Mouse (Mus musculus): ENCODE results near the gene Olfr465-ps1.
A peak's percentile ranks its signal among the peaks of the same experiment; 100 is the strongest.

Gene Olfr465-ps1

DNA sequence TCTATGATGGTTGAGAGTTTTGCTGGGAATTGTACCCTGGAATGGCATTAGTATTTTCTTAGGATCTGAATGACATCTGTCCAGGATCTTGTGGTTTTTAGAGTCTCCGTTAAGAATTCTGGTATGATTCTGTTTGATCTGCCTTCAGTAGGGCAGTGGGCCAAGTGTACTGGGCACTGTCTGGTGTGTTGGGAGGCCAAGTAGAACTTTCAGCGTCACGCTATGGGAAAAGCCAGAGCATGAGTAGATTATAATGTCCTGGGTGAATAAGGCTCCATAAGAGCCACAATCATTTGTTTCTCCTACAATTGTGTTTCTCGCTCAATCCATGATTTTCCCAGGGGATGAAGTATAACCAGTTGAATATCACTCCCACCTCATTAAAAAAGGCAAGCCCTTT, at the start of gene Olfr465-ps1:
Olfr465-ps1 (plus strand) TSS at position 301 of the 400 bp plus-strand sequence.
- no peak for DNase-seq (ENCODE audit: low read depth, low spot score)

DNA sequence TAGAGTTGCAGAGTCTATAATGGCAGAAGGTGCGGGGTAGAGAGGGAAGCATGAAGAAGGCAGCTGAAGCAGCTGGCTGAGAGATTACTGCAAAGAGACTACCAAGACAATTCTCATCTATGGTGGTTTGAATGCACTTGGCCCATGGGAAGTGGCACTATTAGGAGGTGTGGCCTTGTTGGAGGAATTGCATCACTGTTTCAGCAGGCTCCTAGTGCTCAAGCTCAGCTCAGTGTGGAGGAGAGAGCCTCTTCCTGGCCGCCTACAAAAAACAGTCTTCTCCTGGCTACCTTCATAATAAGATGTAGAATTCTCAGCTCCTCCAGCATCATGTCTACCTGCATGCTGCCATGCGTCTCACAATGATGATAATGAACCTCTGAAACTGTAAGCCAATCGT, 42.0 kb upstream of the Olfr465-ps1 start:
- DNase-seq (ENCODE audit: low read depth, low spot score): no peak

- DNase-seq (ENCODE audit: low read depth, low spot score): no peak
Observed at GRCm38 (mm10) chr13:65097018-65097417, 40.9 kb upstream of the Olfr465-ps1 start.

GRCm38 (mm10) chr13:65100678-65101077, 37.2 kb upstream of the Olfr465-ps1 start:
- no peak for DNase-seq (ENCODE audit: low read depth, low spot score)

- peak; percentile 2 for DNase-seq (ENCODE audit: low read depth, low spot score)
Observed at GRCm38 (mm10) chr13:65101232-65101631, 36.7 kb upstream of the Olfr465-ps1 start.

GRCm38 (mm10) chr13:65111961-65112360, 25.9 kb upstream of the Olfr465-ps1 start:
- DNase-seq (ENCODE audit: low read depth, low spot score): peak; percentile 12

- peak; percentile 99 for DNase-seq (ENCODE audit: low read depth, low spot score)
Observed at GRCm38 (mm10) chr13:65112459-65113110, 25.3 kb upstream of the Olfr465-ps1 start, which contains the start of gene Mfsd14b. Mfsd14b (minus strand) TSS chr13:65112975.

GRCm38 (mm10) chr13:65113239-65113638, 24.6 kb upstream of the Olfr465-ps1 start:
- DNase-seq (ENCODE audit: low read depth, low spot score): peak; percentile 9

DNA sequence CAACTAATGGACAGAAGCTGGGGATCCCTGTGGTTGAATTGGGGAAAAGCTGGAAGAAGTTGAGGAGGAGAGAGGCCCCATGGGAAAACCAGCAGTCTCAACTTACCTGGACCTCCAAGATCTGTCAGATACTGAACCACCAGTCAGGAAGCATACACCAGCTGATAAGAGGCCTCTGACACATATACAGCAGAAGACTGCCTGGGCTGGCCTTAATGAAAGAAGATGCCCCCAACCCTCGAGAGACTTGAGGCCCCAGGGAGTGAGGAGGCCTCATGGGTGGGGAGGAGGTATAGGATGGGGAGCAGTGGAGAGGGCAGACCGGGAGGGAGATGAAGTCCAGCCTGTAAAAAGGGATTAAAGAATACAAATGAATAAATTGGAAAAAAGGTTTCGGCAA, 16.9 kb upstream of the Olfr465-ps1 start:
- no peak for DNase-seq (ENCODE audit: low read depth, low spot score)

- no peak for DNase-seq (ENCODE audit: low read depth, low spot score)
Observed at GRCm38 (mm10) chr13:65122111-65122510, 15.8 kb upstream of the Olfr465-ps1 start.

DNA sequence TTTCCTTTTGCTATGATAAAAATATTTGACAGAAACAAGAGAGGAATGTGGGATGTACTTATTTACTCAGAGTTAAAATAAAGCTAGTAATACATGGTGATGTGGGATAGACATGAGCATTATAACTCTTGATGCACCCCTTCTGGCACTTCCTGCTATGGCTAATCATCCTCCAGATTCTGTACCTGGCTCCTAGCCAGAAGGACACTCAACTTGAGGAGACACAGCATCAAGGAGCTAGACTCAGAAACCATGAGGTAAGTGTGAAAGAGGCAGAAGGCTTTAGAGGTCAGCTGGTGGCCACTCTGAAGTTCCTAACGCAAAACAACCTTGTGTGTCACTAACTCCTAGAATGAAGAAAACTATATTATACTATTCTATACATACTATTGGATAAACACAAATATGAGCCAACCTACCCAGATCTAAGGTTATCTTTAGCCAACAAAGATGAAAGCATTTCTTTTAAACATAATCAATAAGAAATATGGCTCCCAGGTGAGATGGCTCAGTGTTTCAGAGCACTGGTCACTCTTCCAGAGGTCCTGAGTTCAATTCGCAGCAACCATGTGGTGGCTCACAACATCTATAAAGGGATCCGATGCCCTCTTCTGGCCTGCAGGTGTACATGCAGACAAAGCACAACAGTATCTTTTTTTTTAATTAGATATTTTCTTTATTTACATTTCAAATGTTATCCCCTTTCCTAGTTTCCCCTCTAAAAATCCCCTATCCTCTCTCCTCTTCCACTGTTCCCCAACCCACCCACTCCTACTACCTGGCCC, 10.6 kb upstream of the Olfr465-ps1 start:
- DNase-seq (ENCODE audit: low read depth, low spot score): no peak

- DNase-seq (ENCODE audit: low read depth, low spot score): no peak
Observed at GRCm38 (mm10) chr13:65149940-65150339, 12.1 kb downstream of the Olfr465-ps1 start, which contains the start of gene Olfr466. Olfr466 (plus strand) TSS chr13:65150240.

GRCm38 (mm10) chr13:65174102-65174501, 36.2 kb downstream of the Olfr465-ps1 start:
- no peak for DNase-seq (ENCODE audit: low read depth, low spot score)

DNA sequence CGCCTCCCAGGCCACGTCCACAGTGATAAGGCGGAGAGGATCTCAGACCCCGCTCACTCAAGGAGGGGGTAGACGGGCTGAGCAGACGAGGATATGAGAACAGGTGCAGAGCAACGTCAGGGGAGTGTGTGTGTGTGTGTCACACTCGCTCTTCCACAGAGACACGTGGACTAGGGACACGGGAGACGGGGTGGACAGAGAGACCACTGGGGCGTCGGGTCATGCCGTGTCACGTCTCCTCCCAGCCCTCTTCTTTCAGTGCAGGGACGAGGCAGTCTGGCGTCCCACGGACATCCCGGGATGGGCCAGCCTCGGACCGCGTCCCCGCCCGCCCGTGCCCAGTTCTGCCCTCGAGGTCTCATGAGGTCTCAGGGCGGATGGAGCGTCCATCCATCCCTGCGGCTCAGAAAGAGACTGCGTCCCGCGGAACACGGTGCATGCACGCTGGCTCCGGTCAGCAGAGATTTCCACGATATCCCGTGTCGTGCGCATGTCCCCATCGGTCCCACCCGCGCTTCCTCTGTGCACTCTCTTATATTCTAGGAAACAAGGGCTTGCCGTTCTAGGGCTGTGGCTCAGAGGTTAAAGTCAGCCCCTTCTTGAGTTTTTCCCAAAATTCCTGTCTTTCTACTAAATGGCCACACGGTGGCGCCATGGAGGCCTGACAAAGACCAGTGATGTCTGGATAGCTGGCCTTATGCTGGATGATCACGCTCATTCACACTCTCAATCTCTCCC, 38.0 kb downstream of the Olfr465-ps1 start:
- peak; percentile 38 for DNase-seq (ENCODE audit: low read depth, low spot score)

DNA sequence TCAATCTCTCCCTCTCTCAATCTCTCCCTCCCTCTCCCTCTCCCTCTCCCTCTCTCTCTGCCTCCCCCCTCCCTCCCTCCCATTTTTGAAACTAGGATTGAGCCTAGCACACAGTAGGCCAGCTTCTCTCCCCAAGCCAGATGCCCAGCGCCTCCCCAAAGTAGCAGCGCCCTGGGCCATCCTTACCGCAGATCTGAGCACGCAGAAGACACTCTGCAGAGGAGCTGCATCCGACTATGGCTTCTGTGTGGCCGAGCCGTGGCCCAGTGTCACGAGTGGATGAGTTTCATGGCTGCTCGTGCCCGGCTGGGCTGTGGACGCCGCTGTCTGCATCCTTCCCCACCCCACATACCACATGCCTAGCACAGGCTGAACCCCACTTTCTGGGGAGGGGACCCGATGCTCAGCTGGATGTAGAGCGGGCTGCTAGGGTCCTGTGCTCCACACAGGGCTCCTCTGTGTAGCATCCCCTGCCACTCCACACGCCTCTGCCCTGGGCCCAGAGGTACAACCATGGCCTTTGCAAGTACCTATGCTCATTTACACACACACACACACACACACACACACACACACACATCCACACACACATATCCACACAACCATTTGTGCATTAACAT, 38.7 kb downstream of the Olfr465-ps1 start:
- no peak for DNase-seq (ENCODE audit: low read depth, low spot score)
